Mouse (Mus musculus): ENCODE results near the gene Itln1. TPM values are rescaled to one million over a fixed set of nuclear protein-coding genes. Genes with fewer than 3 reads are reported as not detected.

Itln1 gene
- polyA plus RNA-seq, 1 experiment from 2014 or later = 0.49 TPM

DNA sequence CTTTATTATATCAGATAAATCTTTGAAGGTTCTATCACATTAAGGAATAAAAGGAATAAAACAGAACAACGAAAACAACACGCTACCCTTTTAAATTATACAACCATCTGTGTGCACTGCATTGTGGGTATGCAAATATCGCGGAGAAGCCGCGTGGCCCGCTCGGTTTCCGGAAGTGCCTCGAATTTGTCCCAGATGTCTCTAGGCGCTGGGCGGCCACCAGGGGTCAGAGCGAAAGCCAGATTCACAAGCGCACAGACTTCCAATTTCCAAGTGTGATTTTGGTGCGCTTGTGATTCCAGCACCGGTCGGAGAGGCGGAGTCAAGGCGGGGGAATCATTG lies 31.9 kb downstream of the Itln1 start, which contains the start of gene Alyref2:
Gene Alyref2, plus strand, starts transcription at position 229 of the 342 bp plus-strand sequence.
- Histone ChIP-seq H3K4me3 (ENCODE audit: low read length) (peak within 1 kb of the TSS; percentile 83), H3K36me3 (ENCODE audit: control insufficient read depth, insufficient read depth) (no peaks in the 10 kb centered on the region), H3K9me3 (replicated peaks; ENCODE audit: control insufficient read depth, low read length) (peaks cover 3% of the 10 kb centered on the region; the same call in 1 of the 2 replicates), H3K27me3 (ENCODE audit: control insufficient read depth, insufficient read depth, low read length) (no peaks in the 10 kb centered on the region), H3K4me1 (ENCODE audit: control insufficient read depth, insufficient read depth, low read length) (peaks cover 7% of the 10 kb centered on the region), H3K27ac (ENCODE audit: low read length) (peak within 1 kb of the TSS; percentile 95), H3K9ac (ENCODE audit: low read length) (peak within 1 kb of the TSS; percentile 94), H3K4me2 (ENCODE audit: low read depth, low read length) (peak within 1 kb of the TSS; percentile 85)
- under 1% methylated on average over 19 of the region's 19 CpGs for WGBS
- peak; percentile 87 for ATAC-seq (replicated peaks; ENCODE audit: extremely low read depth, insufficient read depth, low FRiP score)

DNA sequence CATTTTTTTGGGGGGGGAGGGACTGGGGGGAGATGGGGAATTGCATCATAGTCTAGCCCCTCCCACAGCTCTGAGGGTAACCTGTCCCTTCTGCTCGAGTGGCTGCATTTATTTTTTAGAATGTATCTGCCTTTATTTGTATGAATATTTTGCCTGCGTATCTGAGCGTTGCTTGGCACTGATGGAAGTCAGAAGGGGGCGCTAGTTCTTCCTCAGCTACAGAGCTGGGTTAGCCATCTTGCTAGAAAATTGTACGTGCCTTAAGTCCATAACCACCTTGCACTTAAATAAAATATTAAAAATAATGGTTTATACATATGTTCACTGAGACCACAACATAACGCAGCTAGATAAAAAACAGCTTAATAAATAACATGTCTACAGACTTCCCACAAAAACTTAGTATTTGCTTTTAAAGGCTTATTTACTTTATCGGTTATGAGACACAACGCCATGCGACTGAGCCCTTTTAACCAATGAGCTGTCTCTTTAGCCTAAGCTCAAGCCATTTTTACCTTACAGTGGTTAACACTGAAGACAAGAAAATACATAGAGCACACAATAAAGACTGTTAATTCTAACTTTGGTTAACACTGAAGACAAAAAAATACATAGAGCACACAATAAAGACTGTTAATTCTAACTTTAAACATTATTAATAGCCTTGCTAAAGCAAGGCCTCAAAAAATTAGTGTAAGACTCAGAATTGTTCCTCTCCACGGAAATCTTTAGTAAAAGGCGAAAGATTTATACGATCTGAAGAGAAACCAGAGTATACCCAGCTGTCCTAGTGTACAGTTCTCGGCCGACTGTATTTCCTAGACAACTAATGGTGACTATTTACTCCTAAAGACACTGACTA lies 32.5 kb downstream of the Itln1 start:
- Histone ChIP-seq H3K27ac (ENCODE audit: low read length) (peak overlapping the region; percentile 95), H3K9me3 (replicated peaks; ENCODE audit: control insufficient read depth, low read length) (peaks cover 3% of the 10 kb centered on the region; the same call in 1 of the 2 replicates), H3K36me3 (ENCODE audit: control insufficient read depth, insufficient read depth) (no peaks in the 10 kb centered on the region), H3K4me1 (ENCODE audit: control insufficient read depth, insufficient read depth, low read length) (peaks cover 7% of the 10 kb centered on the region), H3K4me2 (ENCODE audit: low read depth, low read length) (peak overlapping the region; percentile 85), H3K27me3 (ENCODE audit: control insufficient read depth, insufficient read depth, low read length) (no peaks in the 10 kb centered on the region), H3K9ac (ENCODE audit: low read length) (peak overlapping the region; percentile 58), H3K4me3 (ENCODE audit: low read length) (peak overlapping the region; percentile 83)
- ATAC-seq (replicated peaks; ENCODE audit: extremely low read depth, insufficient read depth, low FRiP score) = peak; percentile 76
- 1% methylated on average over 14 of the region's 14 CpGs for WGBS

DNA sequence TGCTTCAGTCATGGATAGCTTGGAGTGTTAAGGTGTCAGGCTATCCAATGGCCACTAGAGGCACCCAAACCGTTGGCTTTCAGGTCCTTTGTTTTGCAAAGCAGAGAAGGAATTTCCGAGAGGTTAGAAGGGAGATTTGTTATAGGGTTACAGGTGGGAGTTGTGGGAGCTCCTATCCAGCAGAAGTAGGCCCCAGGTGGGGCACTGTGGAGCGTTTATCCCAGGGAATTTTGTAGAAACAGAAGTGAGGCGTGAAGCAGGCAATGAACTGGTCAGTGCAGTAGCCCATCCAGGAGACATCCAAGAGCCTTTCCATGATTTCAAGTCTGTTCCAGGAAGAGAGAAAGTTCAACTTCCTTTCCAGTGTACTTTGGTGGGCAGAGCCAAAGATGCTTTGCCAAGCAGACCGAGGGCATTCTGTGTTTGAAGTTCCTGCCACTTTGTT lies 33.4 kb downstream of the Itln1 start:
- Histone ChIP-seq H3K4me2 (ENCODE audit: low read depth, low read length) (peak overlapping the region; percentile 85), H3K9ac (ENCODE audit: low read length) (peak overlapping the region; percentile 45), H3K9me3 (replicated peaks; ENCODE audit: control insufficient read depth, low read length) (peaks cover 7% of the 10 kb centered on the region), H3K4me1 (ENCODE audit: control insufficient read depth, insufficient read depth, low read length) (peaks cover 7% of the 10 kb centered on the region), H3K27ac (ENCODE audit: low read length) (peak overlapping the region; percentile 95), H3K4me3 (ENCODE audit: low read length) (peak overlapping the region; percentile 46), H3K36me3 (ENCODE audit: control insufficient read depth, insufficient read depth) (no peaks in the 10 kb centered on the region), H3K27me3 (ENCODE audit: control insufficient read depth, insufficient read depth, low read length) (no peaks in the 10 kb centered on the region)
- 5% methylated on average over 5 of the region's 5 CpGs for WGBS
- no peak for ATAC-seq (replicated peaks; ENCODE audit: extremely low read depth, insufficient read depth, low FRiP score)

DNA sequence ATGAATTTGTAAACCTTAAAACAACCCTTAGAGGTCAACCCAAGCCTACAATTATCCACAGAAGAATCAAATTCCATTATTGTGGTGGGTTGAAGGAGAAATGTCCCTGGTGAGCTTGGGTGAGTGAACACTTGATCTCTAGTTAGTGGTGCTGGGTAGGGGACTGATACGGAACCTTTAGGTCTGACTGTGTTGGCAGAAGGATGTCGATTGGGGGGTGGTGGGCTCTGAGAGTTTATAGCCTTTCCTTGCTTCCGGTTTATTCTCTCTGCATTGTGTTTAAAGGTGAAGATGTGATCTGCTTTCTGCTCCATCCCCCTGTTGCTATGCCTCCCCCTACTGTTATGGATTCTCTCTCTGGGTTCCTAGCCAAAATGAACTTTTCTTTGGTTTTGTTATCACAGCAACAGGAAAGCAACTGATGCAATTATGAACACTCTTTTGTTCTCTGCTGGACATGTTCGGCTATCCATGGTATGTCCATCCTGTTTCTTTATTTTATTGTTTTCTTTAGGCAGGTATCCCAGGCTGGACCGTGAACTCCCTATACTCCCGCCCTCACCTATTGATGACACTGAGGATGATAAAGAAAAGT lies 34.0 kb downstream of the Itln1 start:
- Histone ChIP-seq H3K4me2 (ENCODE audit: low read depth, low read length) (peak overlapping the region; percentile 85), H3K4me3 (ENCODE audit: low read length) (no peak overlapping the region), H3K36me3 (ENCODE audit: control insufficient read depth, insufficient read depth) (no peaks in the 10 kb centered on the region), H3K9ac (ENCODE audit: low read length) (no peak overlapping the region), H3K9me3 (replicated peaks; ENCODE audit: control insufficient read depth, low read length) (peaks cover 7% of the 10 kb centered on the region), H3K27me3 (ENCODE audit: control insufficient read depth, insufficient read depth, low read length) (no peaks in the 10 kb centered on the region), H3K27ac (ENCODE audit: low read length) (peak overlapping the region; percentile 95), H3K4me1 (ENCODE audit: control insufficient read depth, insufficient read depth, low read length) (peaks cover 7% of the 10 kb centered on the region)
- 49% methylated on average over 6 of the region's 6 CpGs for WGBS
- no peak for ATAC-seq (replicated peaks; ENCODE audit: extremely low read depth, insufficient read depth, low FRiP score)

DNA sequence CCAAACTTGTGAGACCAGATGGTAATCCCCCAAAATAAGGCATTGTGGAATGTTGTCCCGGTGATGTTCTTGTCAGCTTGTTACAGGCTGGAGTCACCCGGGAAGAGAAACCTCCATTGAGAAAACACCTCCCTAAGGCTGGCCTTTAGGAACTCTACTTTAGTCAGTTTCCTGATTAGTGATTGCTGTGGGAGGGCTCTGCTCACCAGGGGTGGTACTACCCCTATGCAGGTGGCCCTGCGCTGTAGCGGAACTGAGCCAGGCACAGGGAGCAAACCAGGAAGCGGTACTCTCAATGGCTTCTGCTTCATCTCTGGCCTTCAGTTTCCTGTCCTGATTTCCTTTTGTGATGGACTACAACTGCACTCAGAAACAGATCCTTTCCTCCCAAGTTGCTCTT lies 35.2 kb downstream of the Itln1 start:
- WGBS = 68% methylated on average over 5 of the region's 5 CpGs
- Histone ChIP-seq H3K36me3 (ENCODE audit: control insufficient read depth, insufficient read depth) (no peaks in the 10 kb centered on the region), H3K9me3 (replicated peaks; ENCODE audit: control insufficient read depth, low read length) (peaks cover 4% of the 10 kb centered on the region; the same call in 1 of the 2 replicates), H3K4me2 (ENCODE audit: low read depth, low read length) (no peak overlapping the region), H3K27ac (ENCODE audit: low read length) (no peak overlapping the region), H3K4me3 (ENCODE audit: low read length) (no peak overlapping the region), H3K9ac (ENCODE audit: low read length) (no peak overlapping the region), H3K27me3 (ENCODE audit: control insufficient read depth, insufficient read depth, low read length) (no peaks in the 10 kb centered on the region), H3K4me1 (ENCODE audit: control insufficient read depth, insufficient read depth, low read length) (peaks cover 7% of the 10 kb centered on the region)
- ATAC-seq (replicated peaks; ENCODE audit: extremely low read depth, insufficient read depth, low FRiP score) = no peak

DNA sequence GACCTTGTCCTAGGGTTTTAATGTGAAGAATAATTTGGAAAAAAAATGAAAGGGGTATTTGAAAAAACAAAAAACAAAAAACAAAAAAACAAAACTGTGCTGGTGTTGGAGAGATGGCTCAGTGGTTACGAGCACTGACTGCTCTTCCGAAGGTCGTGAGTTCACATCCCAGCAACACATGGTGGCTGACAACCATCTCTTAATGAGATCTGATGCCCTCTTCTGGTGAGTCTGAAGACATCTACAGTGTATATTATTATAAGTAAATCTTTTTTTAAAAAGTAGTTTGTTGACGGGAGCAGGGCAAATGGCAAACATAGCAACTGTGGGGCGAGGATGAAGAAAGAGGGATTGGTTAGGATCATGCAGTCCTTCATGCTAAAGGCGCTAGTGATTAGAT lies 39.7 kb downstream of the Itln1 start:
- Histone ChIP-seq H3K4me1 (ENCODE audit: control insufficient read depth, insufficient read depth, low read length) (no peaks in the 10 kb centered on the region), H3K9ac (ENCODE audit: low read length) (no peak overlapping the region), H3K9me3 (replicated peaks; ENCODE audit: control insufficient read depth, low read length) (peaks cover 12% of the 10 kb centered on the region), H3K27me3 (ENCODE audit: control insufficient read depth, insufficient read depth, low read length) (no peaks in the 10 kb centered on the region), H3K36me3 (ENCODE audit: control insufficient read depth, insufficient read depth) (no peaks in the 10 kb centered on the region), H3K4me3 (ENCODE audit: low read length) (no peak overlapping the region), H3K27ac (ENCODE audit: low read length) (no peak overlapping the region), H3K4me2 (ENCODE audit: low read depth, low read length) (no peak overlapping the region)
- WGBS = 88% methylated on average over 6 of the region's 6 CpGs
- no peak for ATAC-seq (replicated peaks; ENCODE audit: extremely low read depth, insufficient read depth, low FRiP score)

DNA sequence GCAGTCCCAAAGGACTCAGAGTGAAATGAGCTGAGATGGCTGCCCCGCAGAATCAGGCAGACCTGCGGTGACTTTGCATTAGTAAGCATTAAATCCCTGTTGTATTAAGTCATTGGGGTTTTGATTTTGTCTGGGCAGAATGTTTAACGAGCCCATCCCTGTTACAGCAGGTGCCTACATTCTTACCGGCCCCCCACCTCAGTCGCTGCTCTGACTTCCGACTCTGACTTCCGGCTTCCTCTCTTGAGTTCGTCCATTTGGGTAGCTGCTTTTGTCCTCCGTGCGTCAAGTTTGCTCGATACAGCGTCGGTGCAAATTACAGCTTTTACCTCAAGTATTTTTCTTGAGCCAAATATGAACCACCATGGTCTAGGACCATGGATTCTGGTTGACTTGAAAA lies 40.9 kb downstream of the Itln1 start:
- no peaks in the 10 kb centered on the region for H3K4me1 ChIP-seq (ENCODE audit: control insufficient read depth, insufficient read depth, low read length)
- peaks cover 16% of the 10 kb centered on the region for H3K9me3 ChIP-seq (replicated peaks; ENCODE audit: control insufficient read depth, low read length)
- no peak overlapping the region for H3K9ac ChIP-seq (ENCODE audit: low read length)
- H3K27ac ChIP-seq (ENCODE audit: low read length) = no peak overlapping the region
- H3K4me3 ChIP-seq (ENCODE audit: low read length) = no peak overlapping the region
- H3K4me2 ChIP-seq (ENCODE audit: low read depth, low read length) = no peak overlapping the region
- ATAC-seq (replicated peaks; ENCODE audit: extremely low read depth, insufficient read depth, low FRiP score) = no peak
- H3K27me3 ChIP-seq (ENCODE audit: control insufficient read depth, insufficient read depth, low read length) = no peaks in the 10 kb centered on the region
- no peaks in the 10 kb centered on the region for H3K36me3 ChIP-seq (ENCODE audit: control insufficient read depth, insufficient read depth)
- 92% methylated on average over 13 of the region's 13 CpGs for whole genome bisulfite sequencing

DNA sequence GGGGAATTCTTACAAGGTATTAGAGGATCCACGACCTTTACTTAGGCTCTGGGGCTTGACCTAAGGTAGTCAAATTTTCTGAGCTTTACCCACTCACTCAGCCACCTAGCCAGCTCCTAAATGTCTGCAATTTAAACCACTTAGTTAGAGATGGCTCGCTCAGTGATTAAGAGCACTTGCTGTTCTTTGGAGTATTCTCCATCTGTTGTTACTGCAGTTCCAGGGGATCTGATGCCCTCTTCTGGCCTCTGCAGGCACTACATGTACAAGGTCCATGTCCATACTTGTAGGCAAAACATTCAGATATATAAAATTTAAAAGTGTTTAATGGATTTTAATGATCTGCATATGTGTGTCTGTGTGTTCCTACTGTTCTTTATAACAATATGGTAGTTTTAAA lies 56.1 kb downstream of the Itln1 start:
- Histone ChIP-seq H3K9ac (ENCODE audit: low read length) (no peak overlapping the region), H3K4me1 (ENCODE audit: control insufficient read depth, insufficient read depth, low read length) (no peaks in the 10 kb centered on the region), H3K27me3 (ENCODE audit: control insufficient read depth, insufficient read depth, low read length) (no peaks in the 10 kb centered on the region), H3K36me3 (ENCODE audit: control insufficient read depth, insufficient read depth) (no peaks in the 10 kb centered on the region), H3K4me2 (ENCODE audit: low read depth, low read length) (no peak overlapping the region), H3K4me3 (ENCODE audit: low read length) (no peak overlapping the region), H3K27ac (ENCODE audit: low read length) (no peak overlapping the region), H3K9me3 (replicated peaks; ENCODE audit: control insufficient read depth, low read length) (peaks cover 8% of the 10 kb centered on the region)
- WGBS = 35% methylated on average over 2 of the region's 2 CpGs
- ATAC-seq (replicated peaks; ENCODE audit: extremely low read depth, insufficient read depth, low FRiP score) = no peak
